Mouse (Mus musculus): ENCODE measurements around the gene Nbeal1.

DNA sequence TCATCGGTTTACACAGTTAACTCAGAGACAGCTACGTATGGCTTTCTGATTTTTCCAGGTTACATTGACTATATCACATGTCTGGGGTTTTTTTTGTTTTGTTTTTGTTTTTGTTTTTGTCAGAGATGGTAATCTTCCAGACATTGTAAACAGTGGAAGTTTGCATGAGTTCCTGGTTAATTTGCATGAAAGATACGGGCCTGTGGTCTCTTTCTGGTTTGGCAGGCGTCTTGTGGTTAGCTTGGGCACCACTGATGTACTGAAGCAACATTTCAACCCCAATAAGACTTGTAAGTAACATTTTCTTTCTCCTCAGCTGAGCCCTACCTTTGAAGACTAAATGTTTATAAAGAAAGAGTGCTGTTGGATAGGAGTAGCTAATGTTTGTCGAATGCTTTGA is 172.4 kb downstream of the Nbeal1 start:
- no peak for TF ChIP-seq POLR2A (IDR thresholded peaks at IDR 0.05; ENCODE audit: borderline replicate concordance, low read depth, low read length)
- no peak for TF ChIP-seq CTCF (IDR thresholded peaks at IDR 0.05; ENCODE audit: low read depth, low read length)
